8 mouse cellular contexts compared by ENCODE assay signal in genomic region chr3:52400284-52401161, GRCm38 (mm10).
DNase-seq lines count a peak whose midpoint lies in the region; ATAC-seq lines count a peak whose summit lies in the region.

No protein-coding gene starts in this region.

- no peak for ATAC-seq in heart, embryonic 14.5 days (ENCODE audit: insufficient number of reproducible peaks, insufficient read depth, low FRiP score, low read depth)
- peak; percentile 31 for ATAC-seq in intestine, embryonic 16.5 days
- no peak for ATAC-seq in midbrain, embryonic 14.5 days (ENCODE audit: low FRiP score, low TSS enrichment)
- no peak for ATAC-seq in activated CD4-positive, CD25-positive, alpha-beta regulatory T cell, adult 4 months

- peak overlapping the region; percentile 71 for H3K9ac ChIP-seq in heart, embryonic 14.5 days (ENCODE audit: low read length)
- H3K9ac ChIP-seq in intestine, embryonic 16.5 days (ENCODE audit: low read depth, low read length) = 0 out of 2 replicates have a peak overlapping the region, but pooled peaks have one; percentile 60
- H3K9ac ChIP-seq in midbrain, embryonic 14.5 days (replicated peaks; ENCODE audit: low read length) = no peak overlapping the region

- H3K27ac ChIP-seq in heart, embryonic 14.5 days (replicated peaks in 1 of 2; ENCODE audit: control insufficient read depth in 1 of 2, insufficient read depth in 1 of 2, low read depth in 2 of 2, low read length in 2 of 2) = peak overlapping the region; percentile 64 to 76
- peak overlapping the region; percentile 78; the same call in 1 of the 2 replicates for H3K27ac ChIP-seq in embryonic facial prominence, embryonic 10.5 days (replicated peaks)
- no peak overlapping the region for H3K27ac ChIP-seq in intestine, embryonic 16.5 days (ENCODE audit: low read length)
- no peak overlapping the region for H3K27ac ChIP-seq in midbrain, embryonic 14.5 days (replicated peaks; ENCODE audit: low read depth, low read length)

- intact Hi-C loops in heart, postnatal 14 days (cut with DNase I) = loop anchor here (5.0 kb wide), 1 partner anchor 58 kb away; no protein-coding TSS in a partner anchor

- H3K4me1 ChIP-seq in heart, embryonic 14.5 days (ENCODE audit: control insufficient read depth in 2 of 2, insufficient read depth in 2 of 2, low read length in 2 of 2) = peaks cover 15 to 22% of the 10 kb centered on the region in 2 experiments
- H3K4me1 ChIP-seq in embryonic facial prominence, embryonic 10.5 days = peaks cover 60% of the 10 kb centered on the region
- peaks cover 15% of the 10 kb centered on the region for H3K4me1 ChIP-seq in intestine, embryonic 16.5 days (ENCODE audit: control insufficient read depth, insufficient read depth, low read length)
- H3K4me1 ChIP-seq in midbrain, embryonic 14.5 days (ENCODE audit: control insufficient read depth, insufficient read depth, low read length) = peaks cover 11% of the 10 kb centered on the region; the same call in 1 of the 2 replicates

- H3K27me3 ChIP-seq in heart, embryonic 14.5 days (ENCODE audit: control insufficient read depth, insufficient read depth, low read length) = no peaks in the 10 kb centered on the region
- H3K27me3 ChIP-seq in embryonic facial prominence, embryonic 10.5 days (replicated peaks; ENCODE audit: low read depth, poor library complexity, severe bottlenecking) = peaks cover 57% of the 10 kb centered on the region
- H3K27me3 ChIP-seq in intestine, embryonic 16.5 days (replicated peaks; ENCODE audit: control insufficient read depth, insufficient read depth, low read length) = no peaks in the 10 kb centered on the region
- no peaks in the 10 kb centered on the region; the same call in 1 of the 2 replicates for H3K27me3 ChIP-seq in midbrain, embryonic 14.5 days (ENCODE audit: control insufficient read depth, insufficient read depth, low read length)

- DNase-seq in heart, postnatal 14 days = no peak
- DNase-seq in embryonic facial prominence, embryonic 10.5 days (ENCODE audit: low spot score) = peak; percentile 48
- no peak for DNase-seq in midbrain, embryonic 14.5 days
- no peak for DNase-seq in urinary bladder, postnatal 4 days (ENCODE audit: low spot score in 2 of 2)
- no peak for DNase-seq in adipocyte (ENCODE audit: low spot score)

- peak overlapping the region in 1 of 2 experiments; percentile 32; a peak in 2 of 4 replicates for H3K4me3 ChIP-seq in heart, embryonic 14.5 days (ENCODE audit: control insufficient read depth in 1 of 2, insufficient read depth in 1 of 2, low read depth in 1 of 2, low read length in 2 of 2)
- H3K4me3 ChIP-seq in embryonic facial prominence, embryonic 10.5 days = peak overlapping the region; percentile 50
- peak overlapping the region; percentile 44 for H3K4me3 ChIP-seq in intestine, embryonic 16.5 days (ENCODE audit: low read length)
- H3K4me3 ChIP-seq in midbrain, embryonic 14.5 days (replicated peaks; ENCODE audit: low read depth, low read length) = peak overlapping the region; percentile 28; the same call in 1 of the 2 replicates

- H3K36me3 ChIP-seq in heart, embryonic 14.5 days (ENCODE audit: control insufficient read depth, insufficient read depth, low read length) = no peaks in the 10 kb centered on the region
- H3K36me3 ChIP-seq in embryonic facial prominence, embryonic 10.5 days (replicated peaks) = no peaks in the 10 kb centered on the region
- no peaks in the 10 kb centered on the region for H3K36me3 ChIP-seq in intestine, embryonic 16.5 days (ENCODE audit: control insufficient read depth, insufficient read depth, low read length)
- no peaks in the 10 kb centered on the region for H3K36me3 ChIP-seq in midbrain, embryonic 14.5 days (ENCODE audit: control insufficient read depth, insufficient read depth, low read length)

- no peaks in the 10 kb centered on the region for H3K9me3 ChIP-seq in heart, embryonic 14.5 days (ENCODE audit: control insufficient read depth, low read length)
- no peaks in the 10 kb centered on the region for H3K9me3 ChIP-seq in embryonic facial prominence, embryonic 10.5 days
- H3K9me3 ChIP-seq in intestine, embryonic 16.5 days (ENCODE audit: control insufficient read depth, low read length) = no peaks in the 10 kb centered on the region
- no peaks in the 10 kb centered on the region for H3K9me3 ChIP-seq in midbrain, embryonic 14.5 days (ENCODE audit: control insufficient read depth, low read length)

- WGBS in heart, embryonic 14.5 days = 17% methylated on average over 19 of the region's 19 CpGs
- WGBS in embryonic facial prominence, embryonic 10.5 days = 7% methylated on average over 19 of the region's 19 CpGs
- 29% methylated on average over 19 of the region's 19 CpGs for WGBS in intestine, embryonic 16.5 days
- WGBS in midbrain, embryonic 14.5 days = 12% methylated on average over 19 of the region's 19 CpGs

- H3K4me2 ChIP-seq in heart, embryonic 14.5 days (ENCODE audit: low read length) = peak overlapping the region; percentile 71
- peak overlapping the region; percentile 81 for H3K4me2 ChIP-seq in intestine, embryonic 16.5 days (ENCODE audit: low read depth, low read length)
- H3K4me2 ChIP-seq in midbrain, embryonic 14.5 days (ENCODE audit: low read length) = peak overlapping the region; percentile 58

Comparison
In these comparisons a context has a peak if more than half of its experiments do, and no peak if none do; other contexts are left out.
1. H3K27ac ChIP-seq: peak in heart, embryonic 14.5 days (2 of 2) and embryonic facial prominence, embryonic 10.5 days (single experiment); none in intestine, embryonic 16.5 days (single experiment) and midbrain, embryonic 14.5 days (single experiment).
2. Peak in every context shown above with its lines, with median percentiles within 50 percentile points of each other: H3K4me2 ChIP-seq.